Mouse (Mus musculus) lung, embryonic 16.5 days (tissue): ENCODE measurements around the gene Hhatl. TPM values are rescaled to one million over a fixed set of nuclear protein-coding genes. Genes with fewer than 3 reads are reported as not detected.

Source experiments
- ATAC-seq: fragments of 200-750 bp; cut with Nextera tagmentation; 2 replicates; pipeline ENCODE4 v1.8.0; 2017; ENCODE audit warnings: low read depth, mild to moderate bottlenecking, moderate library complexity
- H3K27ac ChIP-seq: fragments of 300-500 bp; sonication (generic); 2 replicates; pipeline ENCODE4 v1.5.1; 2014; ENCODE audit warnings: mild to moderate bottlenecking, control low read depth, low read length
- H3K27me3 ChIP-seq: fragments of 300-500 bp; sonication (generic); 2 replicates; pipeline ENCODE4 v1.6.1; 2014; ENCODE audit warnings: low read depth, low read length, mixed read lengths; ENCODE audit not compliant: control insufficient read depth, insufficient read depth
- H3K36me3 ChIP-seq: fragments of 300-500 bp; sonication (generic); 2 replicates; pipeline ENCODE4 v1.6.1; 2014; ENCODE audit warnings: low read length; ENCODE audit not compliant: control insufficient read depth, insufficient read depth
- H3K4me1 ChIP-seq: fragments of 300-500 bp; sonication (generic); replicated peaks from 2 replicates; pipeline ENCODE4 v1.6.1; 2014; ENCODE audit warnings: low read length, mixed read lengths; ENCODE audit not compliant: control insufficient read depth, insufficient read depth
- H3K4me2 ChIP-seq: fragments of 300-500 bp; sonication (generic); 2 replicates; pipeline ENCODE4 v1.6.1; 2014; ENCODE audit warnings: low read depth, low read length, control low read depth
- H3K4me3 ChIP-seq: fragments of 300-500 bp; sonication (generic); 2 replicates; pipeline ENCODE4 v1.5.1; 2014; ENCODE audit warnings: mild to moderate bottlenecking, low read length, control low read depth
- H3K9ac ChIP-seq: fragments of 300-500 bp; sonication (generic); 2 replicates; pipeline ENCODE4 v1.6.1; 2014; ENCODE audit warnings: low read length, control low read depth
- H3K9me3 ChIP-seq: fragments of 300-500 bp; sonication (generic); 2 replicates; pipeline ENCODE4 v1.6.1; 2016; ENCODE audit warnings: low read length; ENCODE audit not compliant: control insufficient read depth
- WGBS: fragments of 180-500 bp; shearing (Covaris S2); extraction: QIAGEN DNeasy Blood & Tissue Kit; methylation state at CpG from one replicate; pipeline ENCODE4 v1.1.7; 2014; 5-methylcytosine and 5-hydroxymethylcytosine counted together
- polyA plus RNA-seq: library from polyadenylated mRNA; unstranded; fragments of >200 nt; fragmentation: Nextera tagmentation; extraction: Ambion mirVana; gene quantifications from 2 replicates; pipeline ENCODE4 v1.2.1, GENCODE M21; 2015

Gene Hhatl
- polyA plus RNA-seq, 1 experiment from 2014 or later, result 1.4 TPM

- no peak for ATAC-seq
- H3K36me3 ChIP-seq, result peaks cover 30% of the 10 kb centered on the region
- no peak overlapping the region for H3K9ac ChIP-seq
- no peak overlapping the region for H3K4me3 ChIP-seq
- no peak overlapping the region for H3K27ac ChIP-seq
- 82% methylated on average over 19 of the region's 19 CpGs for WGBS
- H3K4me2 ChIP-seq, result no peak overlapping the region
- peaks cover 21% of the 10 kb centered on the region for H3K4me1 ChIP-seq
- no peaks in the 10 kb centered on the region for H3K27me3 ChIP-seq
- H3K9me3 ChIP-seq, result no peaks in the 10 kb centered on the region
Measured at GRCm38 (mm10) chr9:121763716-121764115, 28.6 kb downstream of the Hhatl start.

- Histone ChIP-seq H3K4me3 (no peak overlapping the region), H3K4me2 (no peak overlapping the region), H3K36me3 (peaks cover 24% of the 10 kb centered on the region), H3K9me3 (no peaks in the 10 kb centered on the region), H3K27ac (no peak overlapping the region), H3K4me1 (peaks cover 25% of the 10 kb centered on the region), H3K27me3 (no peaks in the 10 kb centered on the region), H3K9ac (no peak overlapping the region)
- WGBS, result 87% methylated on average over 25 of the region's 25 CpGs
- no peak for ATAC-seq
Measured at GRCm38 (mm10) chr9:121762761-121763160, 29.5 kb downstream of the Hhatl start.

GRCm38 (mm10) chr9:121762248-121762647 is 30.1 kb downstream of the Hhatl start:
- ATAC-seq, result no peak
- Histone ChIP-seq H3K4me2 (no peak overlapping the region), H3K27me3 (no peaks in the 10 kb centered on the region), H3K36me3 (peaks cover 21% of the 10 kb centered on the region; the same call in 1 of the 2 replicates), H3K27ac (no peak overlapping the region), H3K4me1 (peaks cover 25% of the 10 kb centered on the region), H3K4me3 (no peak overlapping the region), H3K9ac (no peak overlapping the region), H3K9me3 (no peaks in the 10 kb centered on the region)
- WGBS, result 83% methylated on average over 10 of the region's 10 CpGs

GRCm38 (mm10) chr9:121761787-121762186 is 30.5 kb downstream of the Hhatl start:
- Histone ChIP-seq H3K4me2 (no peak overlapping the region), H3K9me3 (no peaks in the 10 kb centered on the region), H3K9ac (no peak overlapping the region), H3K27me3 (no peaks in the 10 kb centered on the region), H3K4me1 (peaks cover 25% of the 10 kb centered on the region), H3K27ac (no peak overlapping the region), H3K36me3 (peaks cover 23% of the 10 kb centered on the region; the same call in 1 of the 2 replicates), H3K4me3 (no peak overlapping the region)
- WGBS, result 73% methylated on average over 8 of the region's 8 CpGs
- no peak for ATAC-seq

DNA sequence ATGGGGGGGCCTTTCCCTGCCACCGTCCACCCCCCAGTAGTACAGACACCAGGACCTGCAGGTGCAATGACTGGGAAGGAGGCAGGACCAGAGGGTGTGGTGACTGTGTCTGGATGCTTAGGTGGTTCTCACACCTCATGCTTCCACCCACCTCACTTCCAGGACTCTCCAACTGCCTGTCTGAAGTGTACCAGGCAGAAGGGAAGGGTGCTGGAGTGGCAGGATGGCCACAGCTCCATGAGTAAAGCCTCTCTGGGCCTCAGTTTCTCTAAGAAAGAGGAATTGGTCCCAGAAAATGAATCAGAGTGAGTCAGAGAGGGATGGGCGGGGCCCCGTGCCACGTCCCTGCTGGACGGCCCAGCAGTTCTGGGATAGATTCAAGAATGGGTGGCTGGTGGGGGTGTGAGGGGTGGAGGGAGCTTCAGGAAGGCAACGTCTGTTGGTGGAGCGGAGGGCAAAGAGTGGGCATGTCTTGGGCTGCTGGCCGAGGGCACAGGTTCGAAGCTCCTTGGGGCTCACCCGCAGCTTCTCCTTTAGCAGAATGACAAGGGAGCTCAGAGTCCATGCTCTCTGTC is 31.1 kb downstream of the Hhatl start:
- H3K4me3 ChIP-seq, result peak overlapping the region; percentile 86
- H3K4me2 ChIP-seq, result peak overlapping the region; percentile 72
- WGBS, result 57% methylated on average over 10 of the region's 10 CpGs
- ATAC-seq, result no peak
- peaks cover 21% of the 10 kb centered on the region; the same call in 1 of the 2 replicates for H3K36me3 ChIP-seq
- H3K9me3 ChIP-seq, result no peaks in the 10 kb centered on the region
- no peak overlapping the region for H3K27ac ChIP-seq
- H3K4me1 ChIP-seq, result peaks cover 25% of the 10 kb centered on the region
- no peaks in the 10 kb centered on the region for H3K27me3 ChIP-seq
- H3K9ac ChIP-seq, result peak overlapping the region; percentile 93

DNA sequence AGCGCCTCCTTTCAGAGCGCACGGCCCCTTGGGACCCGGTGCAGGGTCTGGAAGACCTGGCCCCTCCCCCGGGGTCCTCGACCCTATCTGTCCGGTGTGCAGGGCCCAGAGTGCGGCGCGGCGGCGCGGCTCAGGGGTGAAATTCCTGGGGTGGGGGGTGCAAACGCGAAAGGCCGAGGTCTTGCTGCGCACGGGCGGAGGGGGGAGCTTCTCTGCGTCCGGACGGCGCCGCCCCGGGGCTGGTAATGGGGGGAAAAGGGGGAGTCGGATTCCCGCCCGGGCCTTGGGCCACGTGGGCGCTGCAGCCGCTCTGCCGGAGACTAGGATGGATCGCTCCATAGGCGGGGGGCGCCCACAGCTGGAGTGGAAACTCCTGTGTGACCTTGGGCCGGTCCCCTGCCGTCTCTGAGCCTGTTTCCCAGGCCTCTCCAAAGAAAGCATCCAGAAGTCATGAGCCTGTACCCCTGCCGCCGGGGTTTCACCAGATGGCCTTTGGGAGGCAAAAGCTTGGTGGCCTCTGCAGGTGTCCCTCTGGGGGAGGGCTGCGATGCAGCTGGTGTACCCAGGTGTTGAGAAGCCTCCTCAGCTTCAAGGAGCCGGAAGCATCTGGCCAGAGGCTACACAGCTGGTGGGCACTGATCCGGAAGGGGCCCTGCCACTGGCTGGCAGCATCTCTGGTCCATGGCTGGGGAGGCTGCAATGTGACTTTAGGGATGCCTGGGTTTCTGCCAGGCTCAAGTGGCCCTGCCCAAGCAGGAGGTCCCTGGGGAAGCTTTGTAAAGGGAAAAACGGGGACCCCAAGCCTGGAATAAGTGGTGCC is 31.8 kb downstream of the Hhatl start:
- Histone ChIP-seq H3K4me2 (peak overlapping the region; percentile 72), H3K4me3 (peak overlapping the region; percentile 86), H3K4me1 (peaks cover 23% of the 10 kb centered on the region), H3K9me3 (no peaks in the 10 kb centered on the region), H3K27ac (peak overlapping the region; percentile 92), H3K36me3 (peaks cover 22% of the 10 kb centered on the region), H3K27me3 (no peaks in the 10 kb centered on the region), H3K9ac (peak overlapping the region; percentile 93)
- peak; percentile 77 for ATAC-seq
- WGBS, result 2% methylated on average over 43 of the region's 43 CpGs

DNA sequence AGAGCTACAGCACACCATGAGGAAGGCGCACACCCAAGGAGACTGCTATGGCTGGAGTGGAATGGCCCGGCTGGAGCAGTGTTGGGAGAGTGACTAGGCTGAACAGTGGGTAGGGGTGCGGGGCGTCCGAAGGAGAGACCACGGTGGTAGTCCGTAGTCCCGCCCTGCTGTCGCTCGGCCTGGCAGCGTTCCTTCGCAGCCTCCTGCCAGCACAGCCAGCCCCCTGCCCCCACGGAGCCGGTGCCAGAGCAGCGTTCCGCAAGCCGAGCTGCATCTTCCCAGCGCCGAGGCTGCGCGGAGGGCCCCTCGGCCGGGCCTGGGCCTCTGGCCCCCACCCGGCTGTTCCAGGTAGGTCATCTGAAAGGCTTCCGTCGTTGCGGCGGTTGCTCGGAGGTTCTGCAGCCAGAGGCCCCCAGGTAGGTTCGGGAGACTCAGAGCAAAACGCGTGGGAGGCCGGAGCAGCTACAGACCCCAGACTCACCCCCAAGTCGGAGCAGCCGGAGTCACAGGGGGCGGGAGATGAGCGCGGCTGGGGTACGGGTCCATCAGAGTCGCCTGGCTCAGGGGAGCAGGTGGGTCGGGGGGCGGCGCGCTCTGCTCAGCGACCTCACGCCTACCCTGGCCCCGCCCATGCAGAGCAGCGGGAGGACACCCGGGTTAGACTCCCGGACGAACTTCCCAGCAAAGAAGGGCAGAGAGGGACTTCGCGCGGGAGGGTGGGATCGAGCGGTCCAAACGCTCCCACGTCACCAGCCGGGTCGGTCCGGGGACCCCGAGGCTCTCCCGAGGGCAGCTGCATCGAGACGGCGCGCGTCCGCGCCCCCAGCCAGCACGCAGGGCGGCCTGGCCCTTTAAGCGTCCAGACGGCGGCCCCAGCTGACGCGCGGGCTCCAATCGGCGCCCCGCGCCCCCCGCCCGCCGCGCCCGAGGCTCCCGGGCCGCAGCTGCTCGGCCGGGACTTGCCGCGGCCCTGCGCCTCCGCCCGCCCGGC is 32.9 kb downstream of the Hhatl start, which contains the start of gene Zfp651:
Zfp651 (plus strand) TSS at position 240 of the 991 bp plus-strand sequence.
- under 1% methylated on average over 71 of the region's 97 CpGs for WGBS
- ATAC-seq, result peak; percentile 86

DNA sequence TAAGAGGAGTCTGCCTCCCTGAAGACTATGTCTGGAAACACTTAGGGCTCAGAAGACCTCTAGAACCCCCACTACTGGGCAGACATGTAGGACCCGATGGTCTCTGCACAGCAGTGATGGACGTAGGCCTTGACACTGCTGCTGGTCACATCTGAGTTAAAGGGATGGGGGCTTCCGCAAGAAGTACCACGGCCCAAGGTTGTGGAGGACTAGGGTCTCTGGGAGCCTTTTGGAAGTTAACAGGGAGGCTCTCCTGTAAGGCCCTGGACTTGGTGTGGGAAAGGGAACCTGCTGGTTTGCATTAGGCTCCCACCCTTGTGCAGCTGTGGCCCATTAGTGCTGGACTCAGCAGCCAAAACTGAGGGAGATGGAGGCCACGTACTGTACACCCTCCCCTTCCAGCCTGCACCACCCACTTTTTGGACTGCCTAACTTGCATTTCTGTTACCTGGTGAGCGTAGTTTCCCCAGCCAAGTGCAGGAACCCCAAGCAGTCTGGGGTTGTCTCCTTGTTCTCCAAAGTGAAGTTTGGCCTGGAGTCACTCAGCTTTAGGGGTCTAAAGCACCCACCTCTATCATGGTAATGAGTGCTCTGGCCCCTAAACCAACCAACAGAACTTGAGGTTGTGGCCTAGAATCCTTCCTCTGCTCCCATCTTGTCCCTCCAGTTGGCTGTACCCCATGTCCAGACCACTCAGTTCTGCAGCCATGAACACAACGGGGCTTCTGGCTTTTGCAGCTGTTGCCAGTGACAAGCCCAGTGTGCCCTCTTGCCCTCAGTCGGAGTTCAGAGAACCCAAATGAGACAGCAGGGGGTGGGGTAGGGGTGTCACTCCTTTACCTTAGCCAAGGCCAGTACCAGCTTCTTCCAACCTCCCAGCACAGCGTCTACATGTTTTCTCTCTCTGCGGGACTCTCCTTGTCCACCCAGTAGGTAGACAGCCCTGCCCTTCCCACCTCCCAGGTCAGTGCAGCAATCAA is 34.2 kb downstream of the Hhatl start:
- no peaks in the 10 kb centered on the region for H3K27me3 ChIP-seq
- H3K9ac ChIP-seq, result peak overlapping the region; percentile 93
- H3K4me1 ChIP-seq, result peaks cover 19% of the 10 kb centered on the region
- H3K36me3 ChIP-seq, result peaks cover 30% of the 10 kb centered on the region
- H3K9me3 ChIP-seq, result no peaks in the 10 kb centered on the region
- WGBS, result 49% methylated on average over 10 of the region's 10 CpGs
- H3K4me2 ChIP-seq, result peak overlapping the region; percentile 72
- no peak overlapping the region for H3K27ac ChIP-seq
- ATAC-seq, result no peak
- H3K4me3 ChIP-seq, result peak overlapping the region; percentile 86; the same call in 1 of the 2 replicates

More for the DNA sequence above, 32.9 kb downstream of the Hhatl start, which contains the start of gene Zfp651:
- no peaks in the 10 kb centered on the region for H3K27me3 ChIP-seq
- peaks cover 27% of the 10 kb centered on the region for H3K36me3 ChIP-seq
- H3K9me3 ChIP-seq, result no peaks in the 10 kb centered on the region
- H3K4me1 ChIP-seq, result peaks cover 19% of the 10 kb centered on the region
- H3K4me2 ChIP-seq, result peak within 1 kb of the TSS; percentile 72
- peak within 1 kb of the TSS; percentile 92 for H3K27ac ChIP-seq
- peak within 1 kb of the TSS; percentile 93 for H3K9ac ChIP-seq
- peak within 1 kb of the TSS; percentile 86 for H3K4me3 ChIP-seq
